8 mouse cellular contexts compared by ENCODE assay signal in genomic region chr13:98573261-98574056, GRCm38 (mm10).
DNase-seq lines count a peak whose midpoint lies in the region; ATAC-seq lines count a peak whose summit lies in the region.

No protein-coding gene starts in this region.

- peak; percentile 9 for DNase-seq in cerebellum, adult 11-12 months
- no peak for DNase-seq in cerebellum, postnatal 4 days (ENCODE audit: low spot score in 2 of 2)
- DNase-seq in right cerebral cortex, adult 2 months (ENCODE audit: low spot score in 2 of 2), result peak; percentile 19 to 23
- DNase-seq in right cerebral cortex, postnatal 25 days, result no peak
- no peak for DNase-seq in thymus, postnatal 14 days
- DNase-seq in layer of hippocampus, adult 8-10 months (ENCODE audit: low spot score in 2 of 2), result no peak

- H3K4me2 ChIP-seq in liver, embryonic 12.5 days, result peak overlapping the region; percentile 57
- peak overlapping the region; percentile 73 for H3K4me2 ChIP-seq in stomach, embryonic 16.5 days (ENCODE audit: low read depth, low read length)

- H3K27me3 ChIP-seq in liver, embryonic 12.5 days (replicated peaks), result peaks cover 64% of the 10 kb centered on the region
- peaks cover 28% of the 10 kb centered on the region for H3K27me3 ChIP-seq in stomach, embryonic 16.5 days (ENCODE audit: control insufficient read depth, insufficient read depth, low read length)

- no peak overlapping the region for H3K9ac ChIP-seq in liver, embryonic 12.5 days
- H3K9ac ChIP-seq in stomach, embryonic 16.5 days (ENCODE audit: low read length), result peak overlapping the region; percentile 50

- H3K36me3 ChIP-seq in liver, embryonic 12.5 days, result no peaks in the 10 kb centered on the region
- H3K36me3 ChIP-seq in stomach, embryonic 16.5 days (ENCODE audit: control insufficient read depth, insufficient read depth, low read length), result no peaks in the 10 kb centered on the region

- H3K4me3 ChIP-seq in liver, embryonic 12.5 days, result peak overlapping the region; percentile 30
- peak overlapping the region; percentile 47 for H3K4me3 ChIP-seq in stomach, embryonic 16.5 days (replicated peaks; ENCODE audit: low read length)

- no peaks in the 10 kb centered on the region for H3K9me3 ChIP-seq in liver, embryonic 12.5 days (replicated peaks)
- H3K9me3 ChIP-seq in stomach, embryonic 16.5 days (replicated peaks; ENCODE audit: control insufficient read depth, low read length), result no peaks in the 10 kb centered on the region

- 0 out of 2 replicates have a peak, but pooled peaks cover 7% of the 10 kb centered on the region for H3K4me1 ChIP-seq in liver, embryonic 12.5 days
- H3K4me1 ChIP-seq in stomach, embryonic 16.5 days (ENCODE audit: control insufficient read depth, insufficient read depth, low read length), result peaks cover 23% of the 10 kb centered on the region

- no peak overlapping the region for H3K27ac ChIP-seq in liver, embryonic 12.5 days
- no peak overlapping the region for H3K27ac ChIP-seq in stomach, embryonic 16.5 days (ENCODE audit: low read length)

- ATAC-seq in liver, embryonic 12.5 days, result no peak
- ATAC-seq in stomach, embryonic 16.5 days (ENCODE audit: insufficient read depth, low FRiP score), result no peak

- 27% methylated on average over 39 of the region's 39 CpGs for WGBS in liver, embryonic 12.5 days (ENCODE audit: insufficient replicate concordance)
- 43% methylated on average over 39 of the region's 39 CpGs for WGBS in stomach, embryonic 16.5 days

Comparison
In these comparisons a context has a peak if more than half of its experiments do, and no peak if none do; other contexts are left out.
1. DNase-seq: peak in cerebellum, adult 11-12 months (single experiment) and right cerebral cortex, adult 2 months (2 of 2); none in cerebellum, postnatal 4 days (0 of 2), right cerebral cortex, postnatal 25 days (single experiment), thymus, postnatal 14 days (single experiment) and layer of hippocampus, adult 8-10 months (0 of 2).